Mouse (Mus musculus): ENCODE measurements at regions not wholly inside any gene's neighbourhood (a gene's known extent, or its start where the extent isn't known, plus 50 kb on each side); places are given as distances from the start of the nearest gene placed in this dataset.

DNA sequence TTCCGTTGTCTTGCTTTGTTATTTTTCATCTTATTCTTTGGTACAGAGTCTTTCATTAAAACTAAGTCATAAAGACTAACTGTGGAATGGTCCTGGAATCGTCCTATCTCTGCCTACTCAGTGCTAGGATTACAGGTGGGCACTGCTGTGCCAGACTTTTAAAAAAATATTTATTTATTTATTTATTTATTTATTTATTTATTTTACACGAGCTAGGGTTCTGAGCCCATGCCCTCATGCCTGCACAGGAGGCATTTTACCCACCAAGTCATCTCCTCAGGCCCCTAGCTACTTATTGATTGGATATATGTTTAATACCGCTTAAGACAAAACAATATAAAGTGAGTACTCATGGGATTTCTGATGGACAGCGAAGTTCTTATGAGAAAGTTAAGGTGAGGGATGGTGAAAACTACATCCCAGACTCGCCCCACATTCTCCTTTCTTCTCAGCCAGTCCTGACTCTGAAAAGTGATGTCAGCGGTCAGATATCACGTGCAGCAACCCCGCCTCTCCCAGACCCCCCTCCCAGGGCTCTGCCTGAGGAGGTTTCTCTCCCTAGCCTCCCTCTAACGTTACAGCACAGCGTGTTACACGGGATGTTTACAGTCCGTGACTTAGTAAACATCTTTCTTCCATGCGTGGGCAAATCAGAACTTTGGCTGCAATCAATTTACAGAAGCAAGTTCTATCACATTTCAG is 361.4 kb downstream of the En1 start:
- DNase-seq (ENCODE audit: low spot score): no peak
- H3K36me3 ChIP-seq (replicated peaks): no peaks in the 10 kb centered on the region
- H3K27me3 ChIP-seq (ENCODE audit: insufficient read depth, low read length): no peaks in the 10 kb centered on the region
- no peak for ATAC-seq (ENCODE audit: extremely low read depth, insufficient number of reproducible peaks, low FRiP score, poor library complexity, severe bottlenecking)
- no peak overlapping the region for H3K4me3 ChIP-seq (ENCODE audit: low read depth, low read length)
- no peaks in the 10 kb centered on the region for H3K4me1 ChIP-seq (ENCODE audit: insufficient read depth, low read depth, low read length)
- TF ChIP-seq POLR2AphosphoS5 (IDR thresholded peaks at IDR 0.05; ENCODE audit: insufficient replicate concordance, low read depth, low read length) (no peak), GATA2 (IDR thresholded peaks at IDR 0.05; ENCODE audit: borderline replicate concordance, low read depth, low read length) (no peak), TAL1 (conservative IDR thresholded peaks at IDR 0.05; ENCODE audit: low read depth, low read length) (no peak), GATA1 (IDR thresholded peaks at IDR 0.05; ENCODE audit: borderline replicate concordance, low read length) (no peak), CTCF (IDR thresholded peaks at IDR 0.05; ENCODE audit: low read depth, low read length) (no peak)
- peaks cover 46% of the 10 kb centered on the region for H3K9me3 ChIP-seq (replicated peaks)

GRCm38 (mm10) chr1:120964179-120964517 is 361.9 kb downstream of the En1 start:
- ATAC-seq (ENCODE audit: extremely low read depth, insufficient number of reproducible peaks, low FRiP score, poor library complexity, severe bottlenecking) (no peak), DNase-seq (ENCODE audit: low spot score) (no peak)
- H3K9me3 ChIP-seq (replicated peaks): peaks cover 51% of the 10 kb centered on the region
- no peaks in the 10 kb centered on the region for H3K36me3 ChIP-seq (replicated peaks)
- H3K4me3 ChIP-seq (ENCODE audit: low read depth, low read length): no peak overlapping the region
- H3K4me1 ChIP-seq (ENCODE audit: insufficient read depth, low read depth, low read length): no peaks in the 10 kb centered on the region
- no peak for TF ChIP-seq CTCF (IDR thresholded peaks at IDR 0.05; ENCODE audit: low read depth, low read length)
- TF ChIP-seq POLR2AphosphoS5 (IDR thresholded peaks at IDR 0.05; ENCODE audit: insufficient replicate concordance, low read depth, low read length): no peak
- TF ChIP-seq GATA2 (IDR thresholded peaks at IDR 0.05; ENCODE audit: borderline replicate concordance, low read depth, low read length): no peak
- TF ChIP-seq TAL1 (conservative IDR thresholded peaks at IDR 0.05; ENCODE audit: low read depth, low read length): no peak
- no peak for TF ChIP-seq GATA1 (IDR thresholded peaks at IDR 0.05; ENCODE audit: borderline replicate concordance, low read length)
- H3K27me3 ChIP-seq (ENCODE audit: insufficient read depth, low read length): no peaks in the 10 kb centered on the region

- Histone ChIP-seq H3K27me3 (ENCODE audit: insufficient read depth, low read length) (no peaks in the 10 kb centered on the region), H3K4me1 (ENCODE audit: insufficient read depth, low read depth, low read length) (no peaks in the 10 kb centered on the region)
- ATAC-seq (ENCODE audit: extremely low read depth, insufficient number of reproducible peaks, low FRiP score, poor library complexity, severe bottlenecking): no peak
Observed at GRCm38 (mm10) chr1:120966132-120966531, 363.9 kb downstream of the En1 start.

GRCm38 (mm10) chr1:120974661-120975060 is 357.7 kb downstream of the Insig2 start:
- Histone ChIP-seq H3K36me3 (replicated peaks) (no peaks in the 10 kb centered on the region), H3K9me3 (replicated peaks) (peaks cover 48% of the 10 kb centered on the region), H3K4me3 (ENCODE audit: low read depth, low read length) (no peak overlapping the region), H3K27me3 (ENCODE audit: insufficient read depth, low read length) (no peaks in the 10 kb centered on the region), H3K4me1 (ENCODE audit: insufficient read depth, low read depth, low read length) (no peaks in the 10 kb centered on the region)
- DNase-seq (ENCODE audit: low spot score): no peak
- no peak for ATAC-seq (ENCODE audit: extremely low read depth, insufficient number of reproducible peaks, low FRiP score, poor library complexity, severe bottlenecking)
- TF ChIP-seq POLR2AphosphoS5 (IDR thresholded peaks at IDR 0.05; ENCODE audit: insufficient replicate concordance, low read depth, low read length) (no peak), TAL1 (conservative IDR thresholded peaks at IDR 0.05; ENCODE audit: low read depth, low read length) (no peak), GATA1 (IDR thresholded peaks at IDR 0.05; ENCODE audit: borderline replicate concordance, low read length) (no peak), GATA2 (IDR thresholded peaks at IDR 0.05; ENCODE audit: borderline replicate concordance, low read depth, low read length) (no peak), CTCF (IDR thresholded peaks at IDR 0.05; ENCODE audit: low read depth, low read length) (no peak)

More at GRCm38 (mm10) chr1:120966132-120966531, 363.9 kb downstream of the En1 start:
- no peak overlapping the region for H3K4me3 ChIP-seq (ENCODE audit: low read depth, low read length)
- H3K36me3 ChIP-seq (replicated peaks): no peaks in the 10 kb centered on the region
- no peak for TF ChIP-seq POLR2AphosphoS5 (IDR thresholded peaks at IDR 0.05; ENCODE audit: insufficient replicate concordance, low read depth, low read length)
- TF ChIP-seq TAL1 (conservative IDR thresholded peaks at IDR 0.05; ENCODE audit: low read depth, low read length): no peak
- no peak for TF ChIP-seq CTCF (IDR thresholded peaks at IDR 0.05; ENCODE audit: low read depth, low read length)
- TF ChIP-seq GATA2 (IDR thresholded peaks at IDR 0.05; ENCODE audit: borderline replicate concordance, low read depth, low read length): no peak
- no peak for TF ChIP-seq GATA1 (IDR thresholded peaks at IDR 0.05; ENCODE audit: borderline replicate concordance, low read length)
- H3K9me3 ChIP-seq (replicated peaks): peaks cover 43% of the 10 kb centered on the region
- DNase-seq (ENCODE audit: low spot score): no peak

DNA sequence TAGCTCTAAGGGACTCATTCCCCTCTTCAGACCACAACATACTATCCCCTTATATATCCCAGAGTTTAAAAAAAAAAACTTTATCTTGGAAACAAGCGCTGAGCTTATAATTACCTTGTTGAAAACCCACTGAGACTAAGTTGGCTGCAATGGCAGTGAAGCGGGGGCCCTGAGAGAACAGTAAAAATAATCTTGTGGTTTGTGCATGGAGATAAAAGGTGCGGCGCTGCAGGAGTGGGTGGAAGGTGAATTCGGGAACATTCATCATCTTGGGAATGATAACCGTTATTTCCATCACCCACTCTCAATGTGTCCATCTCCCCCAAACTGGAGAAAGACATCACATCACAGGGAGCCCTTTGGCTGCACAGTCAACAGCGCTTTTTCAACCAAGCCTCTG is 327.9 kb downstream of the Insig2 start:
- no peak for TF ChIP-seq TAL1 (conservative IDR thresholded peaks at IDR 0.05; ENCODE audit: low read depth, low read length)
- no peak for TF ChIP-seq CTCF (IDR thresholded peaks at IDR 0.05; ENCODE audit: low read depth, low read length)
- TF ChIP-seq GATA1 (IDR thresholded peaks at IDR 0.05; ENCODE audit: borderline replicate concordance, low read length): no peak
- no peak for TF ChIP-seq POLR2AphosphoS5 (IDR thresholded peaks at IDR 0.05; ENCODE audit: insufficient replicate concordance, low read depth, low read length)
- no peak for TF ChIP-seq GATA2 (IDR thresholded peaks at IDR 0.05; ENCODE audit: borderline replicate concordance, low read depth, low read length)
- H3K27me3 ChIP-seq (ENCODE audit: insufficient read depth, low read length): no peaks in the 10 kb centered on the region
- ATAC-seq (ENCODE audit: extremely low read depth, insufficient number of reproducible peaks, low FRiP score, poor library complexity, severe bottlenecking): no peak
- peaks cover 59% of the 10 kb centered on the region for H3K9me3 ChIP-seq (replicated peaks)
- DNase-seq (ENCODE audit: low spot score): no peak
- H3K4me1 ChIP-seq (ENCODE audit: insufficient read depth, low read depth, low read length): no peaks in the 10 kb centered on the region
- H3K4me3 ChIP-seq (ENCODE audit: low read depth, low read length): no peak overlapping the region
- H3K36me3 ChIP-seq (replicated peaks): no peaks in the 10 kb centered on the region

- DNase-seq (ENCODE audit: low spot score) (no peak), ATAC-seq (ENCODE audit: extremely low read depth, insufficient number of reproducible peaks, low FRiP score, poor library complexity, severe bottlenecking) (no peak)
- no peaks in the 10 kb centered on the region for H3K27me3 ChIP-seq (ENCODE audit: insufficient read depth, low read length)
- no peaks in the 10 kb centered on the region for H3K36me3 ChIP-seq (replicated peaks)
- no peaks in the 10 kb centered on the region for H3K4me1 ChIP-seq (ENCODE audit: insufficient read depth, low read depth, low read length)
- peaks cover 62% of the 10 kb centered on the region for H3K9me3 ChIP-seq (replicated peaks)
- no peak for TF ChIP-seq GATA2 (IDR thresholded peaks at IDR 0.05; ENCODE audit: borderline replicate concordance, low read depth, low read length)
- no peak for TF ChIP-seq POLR2AphosphoS5 (IDR thresholded peaks at IDR 0.05; ENCODE audit: insufficient replicate concordance, low read depth, low read length)
- TF ChIP-seq GATA1 (IDR thresholded peaks at IDR 0.05; ENCODE audit: borderline replicate concordance, low read length): no peak
- no peak for TF ChIP-seq TAL1 (conservative IDR thresholded peaks at IDR 0.05; ENCODE audit: low read depth, low read length)
- TF ChIP-seq CTCF (IDR thresholded peaks at IDR 0.05; ENCODE audit: low read depth, low read length): no peak
- H3K4me3 ChIP-seq (ENCODE audit: low read depth, low read length): no peak overlapping the region
Observed at GRCm38 (mm10) chr1:121005198-121005597, 327.2 kb downstream of the Insig2 start.

Measured in G1E (cell line).